Mouse (Mus musculus) spleen, postnatal 4 days (tissue): Measurements from ENCODE around the gene Sulf2.

Source experiments
- DNase-seq, 2 experiments: peaks; one replicate each; pipeline ENCODE4 v3.0.0; 2022; ENCODE audit warnings: low spot score in 2 of 2

Gene Sulf2

DNA sequence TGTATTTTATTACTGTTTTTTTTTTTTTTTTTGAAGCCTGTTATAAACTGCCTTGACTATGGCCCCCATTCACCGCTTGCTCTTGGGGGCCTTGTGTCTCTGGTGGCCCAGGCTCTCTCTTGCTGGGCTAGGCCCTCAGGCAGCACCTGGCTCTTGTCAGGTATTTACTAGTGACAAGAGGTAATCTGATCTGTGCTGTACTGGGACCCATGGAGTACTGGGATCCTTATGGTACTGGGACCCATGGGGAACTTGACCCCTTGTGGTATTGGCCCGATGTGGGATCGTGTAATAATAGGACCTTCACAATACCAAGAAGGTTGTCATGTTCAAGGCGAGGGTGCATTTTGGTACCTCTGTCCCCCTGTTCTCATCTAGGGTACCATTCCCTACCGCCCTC lies 4.9 kb downstream of the Sulf2 start:
- no peak for DNase-seq

GRCm38 (mm10) chr2:166149482-166149881 lies 6.0 kb downstream of the Sulf2 start:
- DNase-seq = no peak

DNA sequence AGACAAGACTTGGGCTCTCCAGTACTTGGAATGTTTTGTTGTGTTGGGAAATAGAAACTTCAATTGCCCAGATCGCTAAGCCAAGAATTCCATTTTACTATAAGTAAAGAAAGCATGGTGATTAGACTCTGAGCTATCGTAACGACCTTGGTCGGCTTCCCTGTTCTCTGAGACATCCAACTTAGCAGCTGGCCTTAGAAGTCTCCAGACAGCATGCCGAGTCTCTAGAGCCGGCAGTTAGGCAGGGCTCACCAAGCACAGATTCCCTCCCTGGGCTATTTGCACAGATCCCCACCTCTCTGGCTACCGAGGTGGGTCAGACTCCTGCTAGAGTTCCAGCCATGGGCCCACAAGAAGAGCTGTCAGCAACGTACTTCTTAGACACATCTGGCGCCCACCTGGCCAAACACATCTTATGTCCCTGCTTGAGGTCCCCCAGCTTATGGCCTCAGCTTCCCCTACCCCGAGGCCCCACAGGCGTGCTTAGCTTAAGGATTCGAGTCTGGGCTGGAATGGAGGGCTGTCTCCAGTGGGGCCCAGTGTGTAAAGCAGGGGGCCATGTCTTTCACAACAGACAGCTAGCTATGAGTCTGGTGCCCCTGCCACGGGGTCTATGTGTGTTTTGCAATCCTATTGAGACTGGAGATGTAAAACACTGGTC lies 6.7 kb downstream of the Sulf2 start:
- no peak for DNase-seq

GRCm38 (mm10) chr2:166147930-166148651 lies 7.4 kb downstream of the Sulf2 start:
- DNase-seq = no peak

DNA sequence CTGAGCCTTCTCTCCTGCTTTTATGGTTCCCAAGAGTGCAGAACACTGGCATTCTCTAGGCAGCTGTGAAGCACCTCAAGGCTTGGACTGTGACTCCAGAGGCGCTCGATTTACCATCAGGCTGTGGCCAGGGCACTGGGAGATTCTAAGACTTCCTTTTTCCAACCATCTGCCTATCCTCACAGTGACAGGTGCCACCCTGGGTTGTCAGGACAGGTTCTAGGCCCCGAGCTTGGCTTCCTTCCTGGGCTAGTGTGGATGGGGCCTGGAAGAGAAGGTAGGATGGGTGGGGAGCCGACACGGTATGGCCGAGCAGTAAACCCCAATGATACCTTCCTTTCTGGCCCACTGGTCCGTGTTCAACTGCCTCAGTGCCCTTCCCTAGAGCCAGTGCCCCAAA lies 9.0 kb downstream of the Sulf2 start:
- no peak for DNase-seq

DNA sequence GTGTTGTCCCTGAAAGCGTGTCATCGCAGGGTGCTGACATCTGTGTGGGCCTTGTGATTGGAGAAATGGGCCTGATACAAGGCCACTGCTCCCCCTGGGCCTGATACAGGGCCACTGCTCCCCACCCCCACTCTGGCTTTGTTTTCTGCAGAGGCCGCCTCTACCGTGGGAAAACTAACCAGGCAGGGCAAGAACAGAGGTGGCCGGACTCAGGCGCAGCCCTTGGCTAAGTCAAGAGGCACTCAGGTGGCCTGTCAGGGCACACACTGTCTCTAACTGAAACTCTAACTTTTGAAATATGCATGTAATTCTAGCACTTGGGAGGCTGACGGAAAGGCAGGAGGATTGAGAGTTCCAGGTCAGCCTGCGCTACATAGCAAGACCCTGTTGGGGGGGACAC lies 10.4 kb downstream of the Sulf2 start:
- no peak for DNase-seq

DNA sequence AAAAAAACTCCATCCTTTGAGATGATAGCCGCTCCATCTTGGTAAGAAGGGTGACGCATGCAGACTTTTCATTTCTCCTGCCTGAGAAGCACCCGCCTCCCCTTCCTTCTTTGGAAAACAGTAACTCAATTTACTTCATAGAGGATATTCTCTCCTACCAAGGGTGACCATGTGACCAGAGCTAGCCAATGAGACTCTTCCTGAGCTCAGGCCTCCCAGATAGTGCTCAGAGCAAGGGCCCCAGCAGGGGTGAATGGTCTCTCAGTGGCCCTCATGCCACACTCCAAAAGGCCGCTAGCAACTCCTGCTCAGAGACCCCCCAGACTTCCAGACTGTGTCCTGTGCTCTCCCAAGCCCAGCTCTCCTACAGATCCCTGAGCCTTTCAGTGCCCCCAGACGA lies 11.6 kb downstream of the Sulf2 start:
- no peak for DNase-seq

DNA sequence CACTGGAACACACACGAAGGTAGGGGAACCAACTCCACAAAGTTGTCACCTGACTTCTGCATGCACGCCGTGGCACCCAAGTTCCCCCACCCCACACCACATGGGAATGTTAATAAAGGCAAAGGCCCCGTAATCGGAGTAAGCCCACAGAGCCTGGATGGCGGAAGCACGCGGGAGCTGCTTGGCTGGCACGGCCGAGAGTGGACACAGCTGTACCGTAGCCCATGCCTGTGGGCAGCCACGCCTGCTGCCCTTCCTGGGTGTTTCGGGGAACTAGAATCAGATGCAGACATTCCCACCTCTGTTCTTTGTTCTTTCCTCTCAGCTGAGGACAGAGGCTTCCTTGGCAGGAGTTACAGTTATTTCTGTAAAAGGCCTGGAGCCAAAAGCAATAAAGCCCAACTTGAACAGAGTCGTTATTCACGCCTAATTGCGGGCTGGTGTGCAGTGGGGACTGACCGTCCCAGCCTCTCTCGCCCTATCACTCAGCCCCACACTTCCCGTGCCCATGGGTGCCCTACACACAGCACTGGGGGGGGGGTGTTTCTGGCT lies 12.8 kb downstream of the Sulf2 start:
- DNase-seq = no peak

- DNase-seq = no peak
Measured at GRCm38 (mm10) chr2:166141910-166142309, 13.6 kb downstream of the Sulf2 start.

DNA sequence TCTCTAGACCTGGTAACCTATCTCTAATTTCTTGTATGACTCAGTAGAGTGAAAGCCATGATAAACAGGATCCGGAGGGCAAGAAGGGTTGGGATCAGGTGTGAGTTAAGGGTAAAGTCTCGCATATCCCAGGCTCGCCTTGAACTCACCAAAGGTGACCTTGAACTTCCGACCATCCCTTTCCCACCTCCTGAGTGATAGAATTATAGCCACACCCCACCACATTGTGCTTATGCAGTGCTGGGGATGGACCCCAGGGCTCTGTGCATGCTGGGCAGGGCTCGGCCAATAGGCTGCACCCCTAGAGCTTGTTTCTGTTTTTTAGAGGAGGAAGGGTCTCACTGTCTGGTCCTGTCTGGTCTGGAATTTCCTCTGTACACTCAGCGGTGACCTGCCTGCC lies 14.4 kb downstream of the Sulf2 start:
- no peak for DNase-seq

- DNase-seq = no peak
Measured at GRCm38 (mm10) chr2:166140427-166140826, 15.0 kb downstream of the Sulf2 start.

DNA sequence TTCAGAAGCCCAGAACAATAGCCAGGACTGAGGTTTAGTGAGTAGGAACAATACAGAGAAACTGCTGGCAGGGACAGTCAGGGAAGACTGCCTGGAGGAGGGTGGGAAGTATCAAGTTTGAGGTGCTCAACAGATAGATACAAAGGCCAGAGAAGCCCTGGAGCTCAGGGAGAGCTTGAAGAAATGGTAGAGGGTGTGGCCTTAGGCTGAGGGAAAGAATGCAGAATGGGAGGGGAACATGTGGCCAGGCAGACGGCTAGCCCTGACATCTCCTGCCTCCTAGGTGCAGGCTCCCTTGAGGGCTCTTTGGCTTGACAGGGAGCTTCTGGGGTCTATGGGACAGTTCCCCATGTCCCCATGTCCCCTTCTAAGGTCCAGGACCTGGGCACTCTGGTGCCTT lies 17.2 kb downstream of the Sulf2 start:
- no peak for DNase-seq

DNA sequence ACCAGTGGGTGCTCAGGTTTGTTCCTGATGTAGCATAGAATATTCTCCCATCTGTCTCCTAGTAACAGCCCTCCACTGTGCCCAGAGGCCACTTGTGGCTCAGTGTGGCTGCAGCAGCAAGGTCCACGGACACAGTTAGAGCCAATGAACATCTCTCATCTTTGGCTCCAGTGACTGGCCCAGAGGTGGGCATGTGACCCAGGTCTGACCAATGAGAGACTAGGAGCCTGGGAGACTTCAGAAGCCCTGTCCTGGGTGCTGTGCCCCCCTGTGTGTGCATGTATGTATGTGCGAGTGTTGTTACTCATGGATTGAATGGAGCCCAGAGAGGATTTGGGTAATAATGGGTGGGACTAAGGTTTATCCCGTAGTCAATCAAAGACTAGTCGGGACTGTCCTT lies 18.0 kb downstream of the Sulf2 start:
- DNase-seq = no peak

DNA sequence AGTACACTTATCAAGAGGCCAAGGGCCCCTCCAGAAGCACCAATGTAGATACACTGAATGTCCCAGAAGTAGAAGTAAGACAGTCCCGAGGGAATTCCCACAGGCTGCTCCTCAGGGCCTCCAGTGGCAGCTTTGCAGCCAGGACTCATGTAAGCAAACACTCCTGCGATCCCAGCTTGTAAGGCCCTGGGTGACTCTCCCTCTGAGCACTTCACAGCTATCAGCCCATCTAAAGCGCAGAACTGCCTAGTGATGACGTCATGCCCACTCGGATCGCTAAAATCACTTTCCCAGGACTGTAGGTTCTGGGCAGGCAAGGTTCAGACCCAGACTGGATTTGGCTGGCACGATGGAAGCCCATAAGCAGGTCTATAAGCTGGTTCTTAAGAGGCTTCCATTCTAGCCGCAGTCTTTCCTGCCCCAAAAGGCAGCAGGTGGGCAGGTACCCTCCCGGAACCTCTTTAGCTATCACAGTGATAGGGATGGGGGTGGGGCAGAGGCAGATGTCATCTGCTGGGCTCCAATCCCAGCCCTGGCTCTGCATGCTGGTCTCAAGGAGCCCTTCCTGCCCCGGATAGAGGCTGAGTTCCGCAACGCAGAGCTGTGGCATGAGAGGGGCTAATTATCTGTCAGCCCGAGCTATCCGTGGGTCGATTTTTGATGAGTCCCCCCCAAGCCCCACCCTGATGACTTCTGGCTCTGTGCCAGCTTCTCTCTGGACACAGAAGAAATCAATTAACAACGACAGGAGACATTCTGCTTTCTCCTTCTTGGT lies 19.6 kb downstream of the Sulf2 start:
- no peak for DNase-seq

GRCm38 (mm10) chr2:166128756-166129155 lies 26.7 kb downstream of the Sulf2 start:
- DNase-seq = no peak

- DNase-seq = no peak
Measured at GRCm38 (mm10) chr2:166128032-166128431, 27.4 kb downstream of the Sulf2 start.

DNA sequence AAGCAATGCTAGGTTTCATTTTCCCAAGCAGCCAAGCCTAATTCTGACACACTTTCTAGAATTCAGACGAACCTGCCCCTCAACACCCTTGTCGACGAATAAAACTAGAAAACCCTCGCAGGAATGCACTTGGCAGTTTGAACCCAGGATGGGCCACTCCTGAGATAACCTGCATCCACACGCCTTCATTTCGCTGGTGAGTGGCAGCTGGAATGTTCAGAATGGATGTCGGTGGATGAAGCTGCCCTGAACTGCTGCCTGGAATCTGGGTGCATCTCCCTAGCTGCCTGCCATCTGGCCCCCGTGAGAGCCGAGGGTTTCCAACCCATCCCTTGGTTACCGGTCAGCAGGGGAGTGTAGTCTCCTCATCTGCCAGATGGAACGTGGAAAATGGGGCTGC lies 29.1 kb downstream of the Sulf2 start:
- DNase-seq = no peak

DNA sequence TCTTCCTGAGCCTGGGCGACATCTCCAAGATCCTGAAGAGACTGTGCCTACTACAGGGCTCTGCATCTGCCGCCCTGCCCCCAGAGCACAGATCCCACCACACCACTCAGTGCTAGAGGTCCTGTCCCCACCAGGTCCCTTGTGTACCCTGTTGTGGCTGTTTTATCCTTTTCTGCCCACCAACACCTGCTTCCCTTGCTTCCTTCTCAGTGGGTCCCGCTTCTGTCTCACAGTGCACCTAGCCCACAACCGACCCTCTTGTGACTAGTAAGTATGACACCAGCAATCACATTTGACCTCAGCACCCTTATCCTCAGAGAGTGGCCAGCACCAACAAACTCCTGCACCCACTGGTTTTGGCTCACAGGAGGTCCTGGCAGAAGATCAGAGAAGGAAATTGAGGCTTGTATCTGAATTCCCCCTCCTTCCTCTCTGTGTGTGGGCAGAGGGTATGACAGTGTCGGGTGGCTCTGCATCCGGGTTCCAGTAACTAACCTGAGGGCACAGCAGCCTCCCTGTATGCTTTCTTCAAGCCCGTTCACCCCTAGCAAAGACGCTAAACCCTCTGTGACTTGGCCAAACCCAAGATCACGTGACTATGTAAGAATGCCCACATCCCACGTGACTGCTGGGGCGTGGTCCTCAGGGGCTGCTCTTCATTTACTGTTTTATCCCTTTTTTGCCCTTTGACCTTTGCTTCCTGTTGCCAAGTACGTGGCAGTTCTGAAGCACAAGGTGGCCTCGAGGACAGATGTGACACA lies 29.8 kb downstream of the Sulf2 start:
- DNase-seq = no peak

DNA sequence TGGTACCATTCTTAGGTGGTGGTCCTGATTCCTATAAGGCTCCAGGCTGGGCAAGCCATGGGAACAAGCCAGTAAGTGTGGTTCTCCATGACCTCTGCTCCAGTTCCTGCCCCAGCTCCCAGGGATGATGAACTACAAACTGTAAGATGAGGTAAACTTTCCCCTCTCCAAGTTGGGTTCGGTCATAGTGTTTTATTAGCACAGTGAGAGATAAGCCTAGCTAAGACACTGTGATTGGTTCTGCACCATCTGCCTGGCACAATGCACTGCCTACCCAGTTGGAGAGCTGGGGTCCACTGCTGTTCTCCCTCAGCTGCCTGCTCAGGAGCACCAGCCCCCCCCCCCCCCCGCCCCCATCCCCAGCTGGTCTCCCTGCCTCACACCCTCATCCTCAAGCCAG lies 30.4 kb downstream of the Sulf2 start:
- DNase-seq = no peak

GRCm38 (mm10) chr2:166122781-166123180 lies 32.7 kb downstream of the Sulf2 start:
- DNase-seq = no peak

DNA sequence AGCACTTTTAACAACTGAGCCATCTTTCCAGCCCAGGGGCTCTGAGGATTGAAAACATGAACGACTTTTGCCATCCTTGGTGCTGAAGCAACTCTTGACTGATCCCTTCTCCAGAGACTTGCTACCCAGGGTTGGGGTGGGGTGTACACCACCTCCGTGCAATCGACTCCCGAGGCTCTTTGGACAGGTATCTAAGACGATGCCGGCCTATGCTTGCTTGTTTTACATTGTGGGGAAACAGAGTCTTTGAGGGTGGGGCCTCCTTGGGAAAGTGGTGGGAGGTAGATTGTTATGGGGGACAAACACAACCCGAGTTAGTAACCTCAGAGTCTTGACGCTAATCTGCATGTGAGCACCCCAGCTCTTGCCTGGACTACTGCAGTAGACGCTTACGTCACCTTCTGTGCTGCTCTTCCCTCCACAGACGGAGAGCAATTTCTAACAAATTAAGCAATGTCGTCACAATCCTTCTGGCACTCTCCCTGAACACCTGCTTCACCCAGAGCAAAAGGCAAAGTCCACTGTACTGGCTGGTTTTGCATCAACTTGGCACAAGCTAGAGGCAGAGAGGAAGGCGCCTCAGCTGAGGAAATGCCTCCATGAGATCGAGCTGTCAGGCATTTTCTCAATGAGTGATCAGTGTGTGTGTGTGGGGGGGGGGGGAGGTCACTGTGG lies 33.6 kb downstream of the Sulf2 start:
- DNase-seq = no peak
